Mouse (Mus musculus) layer of hippocampus, adult 9-11 months (tissue): ENCODE data around the gene Gm16181.

Source experiments
- DNase-seq: peaks from one replicate; pipeline ENCODE4 v3.0.0; 2022

Gene Gm16181

GRCm38 (mm10) chr17:35220156-35220952 is at the start of gene Gm16181:
Gene Gm16181, plus strand, starts transcription at chr17:35220834.
- DNase-seq, result no peak

- DNase-seq, result peak; percentile 65
Measured at GRCm38 (mm10) chr17:35172445-35173234, 48.0 kb upstream of the Gm16181 start.

DNA sequence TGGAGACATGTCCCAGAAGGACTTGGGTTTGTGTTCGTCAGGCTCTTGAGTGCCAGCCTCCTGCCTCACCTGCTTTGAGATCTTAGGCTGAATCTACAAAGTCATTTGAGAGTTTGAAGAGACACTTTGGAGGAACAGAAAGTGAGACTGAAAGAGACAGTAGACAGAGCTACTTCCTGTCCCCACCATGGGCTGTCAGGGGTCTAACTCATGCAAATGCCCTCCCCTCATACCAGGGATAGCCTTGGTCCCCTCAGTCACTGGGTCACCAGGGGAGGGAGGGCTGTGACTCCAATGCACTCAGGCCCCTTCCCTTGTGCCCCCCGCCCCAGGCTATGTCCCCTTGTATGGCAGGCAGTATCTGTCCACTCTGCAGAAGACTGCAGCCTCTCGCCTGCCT is 47.3 kb upstream of the Gm16181 start:
- DNase-seq, result no peak

GRCm38 (mm10) chr17:35174201-35174977 is 46.2 kb upstream of the Gm16181 start:
- DNase-seq, result no peak

GRCm38 (mm10) chr17:35175382-35175781 is 45.3 kb upstream of the Gm16181 start:
- no peak for DNase-seq

GRCm38 (mm10) chr17:35175968-35176367 is 44.7 kb upstream of the Gm16181 start, which contains the start of gene Aif1:
Gene Aif1, minus strand, starts transcription at chr17:35176068.
- no peak for DNase-seq

DNA sequence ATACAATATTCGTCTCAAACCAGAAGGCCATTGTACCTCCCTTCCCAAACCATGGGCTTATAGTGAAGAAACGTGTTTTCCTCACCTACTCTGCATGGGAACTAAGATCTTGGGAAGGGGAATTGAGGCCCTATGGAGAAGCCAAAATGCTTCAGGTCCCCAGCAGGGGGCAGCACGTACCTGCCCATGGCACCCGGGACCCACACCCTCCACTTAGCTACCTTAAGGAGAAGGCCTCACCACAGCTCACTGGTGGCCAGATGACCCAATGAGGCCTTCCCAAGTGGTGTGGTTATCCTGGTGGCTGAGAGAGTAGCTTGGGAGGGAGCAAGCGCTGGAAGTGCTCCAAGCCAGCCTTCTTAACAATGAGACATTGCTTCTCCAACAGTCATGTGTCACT is 42.1 kb upstream of the Gm16181 start:
- DNase-seq, result no peak

DNA sequence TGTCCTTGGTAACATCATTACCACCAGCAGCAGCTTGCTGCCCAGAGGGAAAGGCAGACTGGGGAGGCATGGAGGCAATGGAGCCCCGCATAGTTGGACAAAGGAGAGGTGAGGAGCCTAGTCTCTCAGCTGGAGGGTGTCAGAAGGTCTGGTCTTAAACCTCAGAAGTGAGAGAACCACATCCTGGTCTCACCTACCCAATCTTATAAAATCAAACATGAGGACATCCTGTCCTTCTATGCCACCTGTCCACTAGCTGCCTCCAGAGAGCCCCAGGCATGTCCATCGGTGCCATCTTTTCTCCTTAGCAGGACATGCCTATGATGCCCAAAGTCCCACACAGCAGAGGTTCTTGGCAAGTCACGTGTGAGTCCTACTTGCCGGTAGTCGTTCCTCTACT is 40.5 kb upstream of the Gm16181 start:
- DNase-seq, result no peak

DNA sequence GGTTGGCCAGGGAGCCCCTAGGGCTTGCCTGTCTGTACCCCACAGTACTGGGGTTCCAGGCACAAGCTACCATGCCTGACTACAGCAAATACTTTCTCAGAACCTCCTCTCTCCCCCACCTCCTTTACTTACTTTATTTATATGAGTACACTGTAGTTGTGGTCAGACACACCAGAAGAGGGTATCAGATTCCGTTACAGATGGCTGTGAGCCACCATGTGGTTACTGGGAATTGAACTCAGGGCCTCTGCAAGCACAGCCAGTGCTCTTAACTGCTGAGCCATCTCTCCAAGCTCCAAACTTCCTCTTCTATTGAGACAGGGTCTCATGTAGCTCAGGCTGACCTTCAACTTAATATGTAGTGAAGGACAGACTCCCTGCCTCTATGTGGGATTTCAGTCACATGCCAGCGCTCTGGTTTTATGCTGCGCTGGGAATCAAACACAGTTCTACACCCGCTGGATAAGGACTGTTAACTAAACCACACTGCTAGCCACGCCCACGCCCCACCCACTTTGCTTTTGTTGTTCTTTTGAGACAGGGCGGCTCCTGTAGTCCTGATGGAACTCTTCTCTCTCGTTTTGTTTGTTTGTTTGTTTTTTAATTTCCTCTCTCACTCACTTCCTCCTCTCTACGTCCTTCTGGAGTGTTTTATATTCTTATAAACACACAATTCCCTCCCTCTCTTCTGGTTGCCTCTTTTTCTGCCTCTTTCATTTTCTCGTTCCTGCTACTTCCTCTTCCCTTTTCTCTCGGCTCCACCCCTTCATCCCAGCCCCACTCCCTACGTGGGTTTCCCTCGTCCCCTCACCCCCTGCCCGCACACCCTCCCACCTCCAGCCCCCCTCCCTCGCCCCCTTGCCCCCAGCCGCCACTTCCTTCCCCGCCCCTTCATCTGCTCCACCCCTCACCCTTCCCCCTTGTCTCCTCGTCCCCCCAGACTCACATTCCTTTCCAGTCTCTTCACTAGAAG is 34.7 kb upstream of the Gm16181 start:
- peak; percentile 67 for DNase-seq

GRCm38 (mm10) chr17:35186681-35187080 is 34.0 kb upstream of the Gm16181 start:
- DNase-seq, result no peak

DNA sequence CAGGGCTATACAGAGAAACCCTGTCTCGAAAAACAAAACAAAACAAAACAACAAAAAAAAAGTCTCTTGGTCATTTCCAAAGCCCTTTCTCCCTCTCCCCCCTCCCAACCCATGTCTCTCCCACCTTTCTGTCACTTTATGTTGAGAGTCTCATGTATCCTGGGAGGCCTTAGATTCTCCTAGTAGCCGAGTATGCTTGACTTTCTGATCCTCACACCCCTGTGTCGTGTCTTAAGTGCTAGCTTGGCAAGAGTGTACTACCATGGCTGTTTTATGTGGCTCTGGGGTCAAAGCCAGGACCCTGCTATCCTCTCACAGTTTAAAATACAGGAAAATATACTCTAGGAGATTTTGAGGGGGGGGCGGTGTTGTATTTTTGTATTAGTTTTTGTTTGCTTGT is 33.3 kb upstream of the Gm16181 start:
- DNase-seq, result no peak

DNA sequence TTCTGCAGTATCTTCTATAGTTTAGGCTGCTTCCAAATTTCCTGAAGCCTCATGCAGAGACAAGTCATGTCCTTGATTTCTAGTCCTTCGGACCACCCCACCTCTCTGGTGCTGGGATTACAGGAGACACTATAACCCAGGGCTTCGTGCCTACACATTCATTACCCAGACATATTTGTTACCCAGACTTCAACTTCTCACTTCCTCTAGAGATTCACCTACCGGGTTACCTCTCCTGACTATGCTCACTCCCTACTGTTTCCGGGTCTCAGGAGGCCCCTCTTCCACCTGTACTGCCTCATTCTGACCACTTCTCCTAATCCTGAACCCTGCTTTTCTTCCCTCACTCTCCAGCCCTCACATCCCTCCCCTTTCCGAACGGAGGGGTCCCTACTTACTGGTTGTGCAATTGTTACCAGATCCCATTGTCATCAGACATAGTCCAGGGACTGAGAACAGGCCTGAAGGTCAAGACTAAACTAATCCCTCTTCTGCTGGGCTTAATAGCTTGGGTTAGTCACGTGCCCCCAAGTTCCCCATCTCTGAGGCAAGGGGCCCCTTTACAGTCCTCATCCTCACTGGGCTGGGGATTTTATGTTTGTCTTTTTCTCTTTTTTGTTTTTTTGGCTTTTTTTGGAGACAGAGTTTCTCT is 32.5 kb upstream of the Gm16181 start, which contains the start of gene Lst1:
Gene Lst1, minus strand, starts transcription at position 481 of the 652 bp plus-strand sequence.
- DNase-seq, result no peak

GRCm38 (mm10) chr17:35189186-35189585 is 31.4 kb upstream of the Gm16181 start:
- no peak for DNase-seq

DNA sequence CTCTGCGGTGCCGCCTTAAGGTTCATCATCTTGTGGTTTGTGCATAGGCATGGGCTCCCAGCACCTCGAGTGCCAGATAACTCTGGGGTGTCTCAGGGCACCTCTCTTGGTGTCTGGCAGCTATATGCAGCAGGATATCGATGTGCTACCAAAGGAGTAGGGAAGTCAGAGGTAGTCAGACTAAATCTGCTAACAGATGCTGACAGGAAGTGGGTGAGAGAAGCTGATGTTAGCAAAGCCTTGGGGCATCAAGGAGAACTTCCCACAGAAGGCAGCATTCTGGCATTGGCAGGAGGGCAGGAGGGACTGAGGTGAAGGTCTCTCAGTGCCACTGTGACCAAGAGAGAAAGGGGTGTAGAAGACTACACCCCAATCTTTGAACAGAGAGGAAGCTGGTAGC is 30.5 kb upstream of the Gm16181 start:
- no peak for DNase-seq

DNA sequence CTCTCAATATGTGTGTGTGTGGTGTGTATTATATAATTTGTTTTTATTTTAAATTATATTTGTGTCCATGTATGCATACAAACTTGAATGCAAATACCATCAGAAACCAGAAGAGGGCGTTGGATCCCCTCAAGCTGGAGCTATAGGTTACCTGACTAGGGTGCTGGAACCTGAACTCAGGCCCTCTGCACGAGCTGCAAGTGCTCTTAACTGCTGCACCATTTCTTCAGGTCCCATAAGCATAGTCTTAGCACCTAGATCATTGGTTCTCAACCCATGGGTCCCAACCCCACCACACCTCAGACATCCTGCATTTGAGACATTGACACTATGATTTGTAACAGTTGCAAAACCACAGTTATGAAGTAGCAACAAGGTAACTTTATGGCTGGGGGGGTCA is 28.9 kb upstream of the Gm16181 start:
- no peak for DNase-seq

DNA sequence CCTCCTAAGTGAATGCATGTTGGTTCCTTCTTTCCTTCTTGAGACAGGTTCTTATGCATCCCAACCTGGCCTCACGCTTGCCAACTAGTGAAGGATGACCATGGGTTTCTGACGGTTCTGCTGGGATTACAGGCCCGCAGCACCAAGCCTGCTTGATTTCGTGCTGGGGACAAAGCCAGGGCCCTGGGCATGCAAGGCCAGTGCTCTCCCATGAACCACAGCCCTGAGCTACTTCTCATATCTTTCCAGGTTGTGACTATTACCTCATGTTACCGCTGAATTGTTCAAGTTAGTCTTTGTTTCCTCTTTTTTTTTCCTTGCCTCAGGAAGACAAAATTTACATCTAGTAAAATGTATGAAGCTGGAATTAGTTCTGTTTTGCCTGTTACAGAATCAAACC is 27.7 kb upstream of the Gm16181 start:
- no peak for DNase-seq

DNA sequence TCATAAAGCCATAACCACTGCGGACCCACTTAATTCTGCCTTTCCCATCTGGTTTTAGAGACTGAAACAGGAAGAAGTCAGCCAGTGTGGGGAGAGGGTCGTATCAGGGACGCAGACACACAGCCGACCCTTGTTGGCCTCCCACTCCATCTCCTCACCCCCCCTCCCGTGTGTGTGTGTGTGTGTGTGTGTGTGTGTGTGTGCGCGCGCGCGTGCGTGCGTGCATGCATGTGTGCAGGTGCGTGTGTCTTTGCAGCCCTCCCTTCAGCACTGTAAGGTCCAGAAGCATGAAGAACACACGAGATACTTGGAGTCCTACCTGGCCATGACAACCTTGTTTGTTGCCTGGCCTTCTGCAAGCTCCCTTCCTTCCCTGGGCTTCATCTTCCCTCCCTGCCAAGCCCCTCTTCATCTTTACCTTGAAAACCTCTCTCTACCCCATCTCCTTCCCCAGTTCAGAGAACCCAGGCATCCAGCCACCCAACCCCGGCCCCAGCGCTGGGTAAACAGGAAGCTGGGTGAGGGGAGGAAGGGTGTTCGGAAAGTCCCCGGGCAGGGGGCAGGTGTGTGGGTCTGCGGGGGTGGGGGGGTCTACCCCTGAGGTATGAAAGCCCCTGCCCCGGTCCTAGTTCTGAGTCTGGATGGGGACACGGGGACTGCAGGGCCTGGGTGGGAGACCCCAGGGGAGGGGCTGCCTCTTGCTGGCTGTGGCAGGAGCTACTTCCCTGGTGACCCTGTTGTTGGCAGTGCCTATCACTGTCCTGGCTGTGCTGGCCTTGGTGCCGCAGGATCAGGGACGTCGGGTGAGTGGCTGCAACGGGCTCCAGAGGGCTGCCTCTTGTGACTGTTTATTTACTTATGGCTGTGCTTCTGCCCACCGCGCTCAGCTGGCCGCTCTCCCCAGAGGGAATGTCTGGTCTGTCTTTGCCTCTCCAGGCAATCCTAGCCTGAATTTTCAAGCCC is 26.5 kb upstream of the Gm16181 start, which contains the start of gene Ltb:
Gene Ltb, plus strand, starts transcription at position 559 of the 963 bp plus-strand sequence.
- no peak for DNase-seq

- DNase-seq, result no peak
Measured at GRCm38 (mm10) chr17:35194844-35195630, 25.6 kb upstream of the Gm16181 start.

- DNase-seq, result peak; percentile 72
Measured at GRCm38 (mm10) chr17:35195631-35196320, 24.9 kb upstream of the Gm16181 start.
